Mouse (Mus musculus): Measurements from ENCODE around the gene Vegfb.

Vegfb gene

DNA sequence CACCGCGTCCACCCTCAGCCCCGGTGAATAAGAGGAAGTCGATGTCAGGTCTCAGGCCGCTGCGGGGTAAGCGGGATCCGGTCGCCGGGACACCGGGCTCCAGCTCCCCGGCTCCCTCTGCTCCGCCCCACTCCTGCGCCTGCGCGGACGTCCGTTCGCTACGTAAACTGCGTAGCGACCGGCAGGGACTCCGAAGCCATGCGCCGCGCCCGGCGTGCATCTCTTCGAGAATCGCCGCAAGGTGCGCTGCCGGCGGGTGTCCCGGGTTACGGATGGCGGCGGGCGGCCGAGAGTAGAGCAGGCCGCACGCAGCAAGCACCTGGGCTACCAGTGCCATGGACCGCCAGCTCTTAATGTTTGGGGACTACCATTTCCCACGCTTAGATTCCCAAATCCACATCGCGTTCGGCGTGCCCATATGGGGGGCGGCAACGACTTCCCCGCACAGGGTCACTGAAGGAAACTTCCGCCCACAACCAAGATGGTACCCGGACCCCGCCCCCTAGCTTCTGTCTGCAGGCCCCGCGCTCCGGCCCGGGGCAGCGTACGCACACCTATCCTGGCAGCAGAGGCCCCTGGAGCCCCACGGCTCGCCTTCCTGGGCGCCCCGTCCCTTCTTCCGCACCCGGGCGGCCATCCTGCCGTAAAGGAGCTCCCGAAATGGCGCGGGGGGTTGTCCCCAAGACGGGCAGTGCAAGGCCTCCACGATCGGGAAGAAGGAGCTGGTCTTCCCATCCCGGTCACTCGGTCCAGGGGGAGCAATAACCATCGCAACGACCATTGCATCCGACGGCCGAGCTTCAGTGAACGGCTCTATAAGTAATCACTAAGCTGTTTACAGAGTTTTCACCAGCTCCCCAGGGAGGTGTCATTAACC lies 45.8 kb downstream of the Vegfb start, which contains the start of gene Bad:
Gene Bad, plus strand, starts transcription at position 490 of the 877 bp plus-strand sequence.
- peak; percentile 89 for DNase-seq (ENCODE audit: low read depth, low spot score)

DNA sequence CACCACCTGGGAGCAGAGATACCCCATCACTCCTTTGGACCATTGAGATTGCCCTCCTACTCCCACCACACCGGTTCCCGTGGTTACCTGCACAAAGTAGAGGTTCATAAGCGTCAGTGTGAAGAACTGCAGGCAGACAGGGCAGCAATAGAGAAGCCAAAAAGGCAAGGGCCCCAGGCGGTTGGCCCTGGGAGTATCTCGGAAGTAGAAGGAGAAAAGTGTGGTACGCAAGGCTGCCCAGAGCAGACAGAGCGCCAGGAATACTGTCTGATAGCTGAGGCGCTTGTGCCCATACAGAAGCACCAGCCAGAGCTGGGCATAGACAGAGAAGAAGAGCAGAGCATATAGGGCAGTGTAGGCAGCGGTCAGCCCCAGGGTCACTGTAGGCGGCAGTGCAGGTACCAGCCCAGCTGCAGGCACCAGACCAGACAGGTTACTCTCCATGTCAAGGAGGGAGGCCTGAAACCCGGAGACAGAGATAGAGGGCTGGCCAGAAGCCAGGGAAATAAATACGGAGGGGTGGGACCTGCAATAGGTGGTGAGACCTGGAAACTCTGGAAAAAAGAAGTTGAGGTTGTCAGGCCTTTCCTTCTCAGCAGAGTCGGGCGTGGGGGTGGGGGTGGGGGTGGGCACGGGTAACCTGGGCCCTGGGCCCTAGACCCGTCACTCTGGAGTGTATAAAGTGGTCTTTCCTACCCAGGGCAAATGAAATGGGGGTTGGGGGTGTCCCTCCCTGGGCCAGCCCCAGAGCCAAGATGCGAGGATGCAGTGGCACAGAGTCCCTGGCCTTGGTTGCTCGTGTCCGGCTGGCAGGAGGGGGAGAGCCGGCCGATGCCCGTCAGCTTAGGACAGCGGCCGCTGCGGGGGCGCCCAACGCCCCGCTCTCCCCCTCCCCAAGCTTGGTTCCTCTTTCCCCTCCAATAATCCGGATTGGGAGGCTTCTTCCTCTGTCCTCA lies 46.8 kb downstream of the Vegfb start:
- DNase-seq (ENCODE audit: low read depth, low spot score): no peak

DNA sequence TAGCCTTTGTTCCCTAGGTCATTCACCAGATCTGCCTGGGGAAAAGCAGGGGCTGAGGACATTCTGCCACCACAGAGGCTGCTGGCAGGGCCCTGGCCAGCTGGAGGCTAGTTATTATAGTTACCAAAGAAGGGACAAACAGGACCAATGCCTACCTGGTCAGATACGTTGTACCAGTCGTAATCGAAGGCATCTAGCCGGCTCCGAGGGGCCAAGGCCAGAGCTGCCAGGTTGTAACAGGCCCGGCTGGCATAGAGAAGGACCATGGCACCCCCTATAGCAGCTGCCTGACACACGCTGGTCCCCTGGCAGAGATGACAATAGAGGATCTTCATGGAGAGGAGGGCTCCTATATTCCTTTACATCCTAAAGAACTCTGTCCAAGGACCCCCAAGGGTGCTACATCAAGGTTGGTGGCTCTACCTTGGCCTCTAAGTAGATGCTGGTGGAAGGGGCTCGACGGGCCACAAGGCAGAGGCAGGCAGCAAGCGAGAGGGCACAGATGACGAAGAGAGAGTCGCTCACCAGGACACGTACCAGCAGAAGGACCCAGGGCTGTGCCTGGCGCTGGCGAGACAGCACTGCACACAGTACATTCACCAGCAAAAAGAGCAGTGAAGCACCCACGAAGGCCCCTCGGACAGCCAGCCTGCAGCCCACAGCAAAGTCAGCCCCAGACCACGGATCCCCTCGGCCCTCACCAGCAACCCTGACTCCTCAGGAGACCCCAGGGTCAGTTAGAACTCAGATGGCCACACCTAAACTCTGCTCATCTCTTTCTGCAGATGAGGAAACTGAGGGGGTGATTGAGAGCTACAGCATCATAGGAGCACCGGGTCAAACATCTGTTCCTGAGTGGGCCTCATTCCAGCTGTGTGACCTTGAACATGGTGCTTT lies 48.1 kb downstream of the Vegfb start:
- DNase-seq (ENCODE audit: low read depth, low spot score): no peak

DNA sequence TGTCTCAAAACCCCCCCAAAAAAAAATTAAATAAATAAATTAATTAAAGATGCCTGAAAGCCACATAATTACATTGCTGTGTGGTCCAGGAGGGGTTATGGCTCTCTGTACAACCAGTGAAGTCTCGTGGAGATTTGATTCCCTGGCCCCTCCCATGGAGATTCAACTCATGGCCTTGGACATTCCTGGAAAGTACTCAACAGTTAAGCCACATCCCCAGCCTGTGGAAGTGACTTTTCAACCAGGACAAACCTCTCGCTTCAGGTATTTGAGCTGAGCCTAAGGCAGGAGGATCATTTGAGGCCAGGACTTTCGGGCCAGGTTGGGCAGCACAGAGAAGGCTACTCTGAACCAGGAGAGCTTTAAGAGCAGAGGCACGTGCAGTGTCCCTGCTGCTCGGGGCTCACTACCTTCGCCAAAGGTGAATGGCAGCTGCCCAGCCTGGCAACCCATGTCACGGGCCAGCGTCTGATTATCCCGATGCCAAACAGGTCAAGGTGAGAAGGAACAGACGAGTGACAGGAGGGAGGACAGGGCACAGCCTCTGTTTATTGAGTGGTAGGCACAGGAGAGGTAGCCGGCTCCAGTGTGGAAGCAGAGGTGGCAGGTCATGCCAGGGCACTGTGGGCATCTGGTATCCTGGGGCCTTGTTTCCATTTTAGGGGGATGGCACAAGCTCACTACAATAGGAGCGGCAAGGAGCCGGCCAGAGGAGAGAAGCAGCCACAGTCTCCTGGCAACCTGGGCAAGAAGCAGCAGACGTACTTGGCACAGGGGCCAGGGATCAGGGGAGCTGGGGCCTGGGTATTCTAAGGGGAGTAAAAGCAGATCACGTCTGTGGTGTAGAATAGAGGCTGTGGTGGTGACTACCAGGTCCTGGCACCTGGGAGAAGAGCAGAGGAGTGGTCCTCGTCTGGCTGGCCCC lies 49.6 kb downstream of the Vegfb start:
- DNase-seq (ENCODE audit: low read depth, low spot score): no peak

DNA sequence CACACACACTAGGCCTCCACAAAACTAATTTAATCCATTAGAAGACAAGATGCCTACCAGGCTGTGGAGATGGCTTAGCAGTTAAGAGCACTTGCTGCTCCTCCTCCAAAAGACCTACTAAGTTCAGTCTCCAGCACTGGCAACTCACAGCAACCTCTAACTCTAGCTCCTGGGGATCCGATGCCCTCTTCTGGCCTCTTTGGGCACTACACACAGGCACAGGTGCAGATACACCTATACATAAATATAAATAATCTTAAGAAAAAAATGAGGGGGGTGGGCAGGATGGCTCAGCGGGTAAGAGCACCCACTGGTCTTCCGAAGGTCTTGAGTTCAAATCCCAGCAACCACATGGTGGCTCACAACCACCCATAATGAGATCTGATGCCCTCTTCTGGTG lies 51.2 kb downstream of the Vegfb start:
- DNase-seq (ENCODE audit: low read depth, low spot score): no peak

DNA sequence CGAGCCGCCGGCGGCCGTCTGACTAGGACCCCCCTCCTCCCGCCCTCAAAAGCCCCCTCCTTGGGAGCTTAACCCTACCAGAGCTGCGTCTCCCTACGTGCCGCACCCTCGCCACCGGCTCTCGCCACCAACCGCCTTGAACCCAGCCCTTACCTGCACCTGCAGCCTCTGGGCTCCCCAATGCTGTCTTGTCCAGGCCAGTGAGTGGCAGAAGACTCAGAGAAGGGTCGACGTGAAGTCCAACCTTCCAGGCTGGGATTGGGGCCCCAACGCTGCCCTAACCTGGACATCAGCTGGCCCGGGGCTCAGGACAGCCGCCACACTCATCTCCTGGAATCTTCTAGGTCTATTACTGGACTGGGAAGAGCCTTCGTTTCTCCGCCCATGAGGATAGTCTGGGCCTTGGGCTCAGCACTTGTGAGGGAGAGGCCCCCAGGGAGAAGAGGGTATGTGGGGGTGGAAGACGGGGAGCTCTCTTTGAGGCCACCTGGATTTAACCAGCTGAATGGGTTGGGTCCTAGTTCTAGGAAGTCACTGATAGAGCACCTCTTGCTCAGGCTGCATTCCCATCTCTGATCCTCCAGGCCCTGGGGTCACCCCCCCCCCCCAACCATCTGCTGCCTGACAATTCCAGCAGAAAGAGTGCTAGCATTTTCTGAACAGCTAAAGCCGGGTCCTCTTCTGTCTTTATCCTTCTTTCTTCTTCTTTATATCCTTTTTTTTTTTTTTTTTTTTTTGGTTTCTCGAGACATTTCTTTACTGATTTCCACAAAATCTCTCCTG lies 53.1 kb downstream of the Vegfb start, which contains the start of gene Kcnk4:
Gene Kcnk4, minus strand, starts transcription at position 321 of the 783 bp plus-strand sequence.
- no peak for DNase-seq (ENCODE audit: low read depth, low spot score)

DNA sequence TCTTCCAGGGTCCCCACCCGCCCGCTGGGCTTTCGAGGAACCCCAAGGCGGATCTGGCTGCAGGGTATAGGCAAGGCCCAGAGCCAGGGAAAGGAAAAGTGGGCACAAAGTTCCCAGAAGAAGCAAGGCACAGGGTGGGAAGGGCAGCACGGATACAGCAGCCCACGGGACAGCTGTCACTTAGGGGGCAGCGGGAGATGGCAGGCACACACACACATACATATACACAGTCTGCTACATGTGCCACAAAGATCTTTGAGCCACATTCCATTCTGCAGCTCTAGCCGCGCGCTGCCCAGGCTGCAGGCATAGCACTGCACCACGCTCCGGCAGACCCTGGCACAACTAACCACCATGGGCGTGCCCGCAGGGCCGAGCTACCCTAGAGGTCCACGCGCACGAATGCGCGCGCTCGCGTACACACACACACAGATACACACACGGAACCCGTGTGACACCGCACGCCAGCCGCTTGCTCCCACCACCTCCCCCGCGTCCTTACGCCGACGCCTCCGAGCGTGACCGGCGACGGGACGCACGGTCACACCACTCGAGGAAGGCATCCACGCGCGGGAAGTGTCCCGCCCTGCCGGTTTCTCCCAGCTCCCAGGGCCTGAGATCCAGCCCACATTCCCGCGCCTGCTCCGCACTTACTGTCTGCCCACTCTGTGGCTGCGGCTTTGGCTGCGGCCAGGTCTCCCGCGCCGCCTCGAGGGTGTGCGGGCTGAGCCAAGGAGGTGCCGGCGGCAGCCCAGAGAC lies 53.8 kb downstream of the Vegfb start:
- DNase-seq (ENCODE audit: low read depth, low spot score): no peak

DNA sequence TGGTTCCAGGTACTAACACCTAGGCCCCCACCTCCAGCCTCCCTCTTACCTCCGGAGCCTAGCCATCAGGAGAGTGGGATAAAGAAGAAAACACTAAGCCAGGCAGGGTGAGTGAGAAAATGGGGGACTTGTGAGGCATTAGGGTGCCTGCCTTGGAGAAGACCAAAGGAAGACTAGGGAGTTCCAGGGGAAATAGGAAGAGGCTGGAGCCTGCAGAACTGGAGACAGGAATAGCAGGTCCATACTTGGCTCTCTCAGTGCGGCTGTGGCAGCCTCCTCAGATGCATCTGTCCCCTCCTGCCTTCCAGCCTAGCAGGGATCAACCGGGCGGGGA lies 54.4 kb downstream of the Vegfb start:
- no peak for DNase-seq (ENCODE audit: low read depth, low spot score)
